Mouse (Mus musculus) heart, embryonic 13.5 days (tissue): ENCODE data around the gene Lpcat3. TPM values are rescaled to one million over a fixed set of nuclear protein-coding genes. Genes with fewer than 3 reads are reported as not detected.

ENCODE experiments used
- ATAC-seq: fragments of 200-750 bp; cut with Nextera tagmentation; 2 replicates; pipeline ENCODE4 v1.8.0; 2017; ENCODE audit warnings: moderate TSS enrichment; ENCODE audit not compliant: insufficient number of reproducible peaks, low FRiP score, low TSS enrichment; ENCODE audit errors: extremely low read depth
- H3K27ac ChIP-seq: fragments of 300-500 bp; sonication (generic); replicated peaks from 2 replicates; pipeline ENCODE4 v1.5.1; 2015; ENCODE audit warnings: moderate library complexity, mild to moderate bottlenecking, inconsistent platforms
- H3K27me3 ChIP-seq: fragments of 300-500 bp; sonication (generic); replicated peaks from 2 replicates; pipeline ENCODE4 v1.6.1; 2015; ENCODE audit warnings: mild to moderate bottlenecking, inconsistent platforms
- H3K36me3 ChIP-seq: fragments of 300-500 bp; sonication (generic); 2 replicates; pipeline ENCODE4 v1.6.1; 2015; ENCODE audit warnings: mild to moderate bottlenecking, inconsistent platforms
- H3K4me1 ChIP-seq: fragments of 300-500 bp; sonication (generic); 2 replicates; pipeline ENCODE4 v1.6.1; 2015; ENCODE audit warnings: inconsistent platforms
- H3K4me2 ChIP-seq: fragments of 300-500 bp; sonication (generic); 2 replicates; pipeline ENCODE4 v1.6.1; 2015; ENCODE audit warnings: inconsistent platforms, mild to moderate bottlenecking, moderate library complexity
- H3K4me3 ChIP-seq: fragments of 300-500 bp; sonication (generic); 2 replicates; pipeline ENCODE4 v1.5.1; 2015; ENCODE audit warnings: moderate library complexity, mild to moderate bottlenecking, inconsistent platforms
- H3K9ac ChIP-seq: fragments of 300-500 bp; sonication (generic); 2 replicates; pipeline ENCODE4 v1.6.1; 2015; ENCODE audit warnings: inconsistent platforms, mild to moderate bottlenecking, moderate library complexity
- H3K9me3 ChIP-seq: fragments of 300-500 bp; sonication (generic); 2 replicates; pipeline ENCODE4 v1.6.1; 2016; ENCODE audit warnings: inconsistent platforms
- WGBS: fragments of 180-500 bp; shearing (Covaris S2); methylation state at CpG from one replicate; pipeline ENCODE4 v1.1.7; 2015; ENCODE audit warnings: mixed read lengths; 5-methylcytosine and 5-hydroxymethylcytosine counted together
- polyA plus RNA-seq: library from polyadenylated mRNA; unstranded; fragments of >200 nt; fragmentation: Nextera tagmentation; extraction: Ambion mirVana; gene quantifications from 2 replicates; pipeline ENCODE4 v1.2.1, GENCODE M21; 2015

Gene Lpcat3
- polyA plus RNA-seq, 1 experiment from 2014 or later: 44.1 TPM

GRCm38 (mm10) chr6:124694166-124694955 lies 31.5 kb downstream of the Lpcat3 start:
- peak; percentile 29; the same call in 1 of the 2 replicates for ATAC-seq
- WGBS: 74% methylated on average over 15 of the region's 15 CpGs
- Histone ChIP-seq H3K27ac (peak overlapping the region; percentile 53), H3K9me3 (no peaks in the 10 kb centered on the region), H3K4me3 (no peak overlapping the region), H3K9ac (0 out of 2 replicates have a peak overlapping the region, but pooled peaks have one; percentile 21), H3K36me3 (peaks cover 16% of the 10 kb centered on the region), H3K4me2 (no peak overlapping the region), H3K4me1 (peaks cover 19% of the 10 kb centered on the region), H3K27me3 (no peaks in the 10 kb centered on the region)

DNA sequence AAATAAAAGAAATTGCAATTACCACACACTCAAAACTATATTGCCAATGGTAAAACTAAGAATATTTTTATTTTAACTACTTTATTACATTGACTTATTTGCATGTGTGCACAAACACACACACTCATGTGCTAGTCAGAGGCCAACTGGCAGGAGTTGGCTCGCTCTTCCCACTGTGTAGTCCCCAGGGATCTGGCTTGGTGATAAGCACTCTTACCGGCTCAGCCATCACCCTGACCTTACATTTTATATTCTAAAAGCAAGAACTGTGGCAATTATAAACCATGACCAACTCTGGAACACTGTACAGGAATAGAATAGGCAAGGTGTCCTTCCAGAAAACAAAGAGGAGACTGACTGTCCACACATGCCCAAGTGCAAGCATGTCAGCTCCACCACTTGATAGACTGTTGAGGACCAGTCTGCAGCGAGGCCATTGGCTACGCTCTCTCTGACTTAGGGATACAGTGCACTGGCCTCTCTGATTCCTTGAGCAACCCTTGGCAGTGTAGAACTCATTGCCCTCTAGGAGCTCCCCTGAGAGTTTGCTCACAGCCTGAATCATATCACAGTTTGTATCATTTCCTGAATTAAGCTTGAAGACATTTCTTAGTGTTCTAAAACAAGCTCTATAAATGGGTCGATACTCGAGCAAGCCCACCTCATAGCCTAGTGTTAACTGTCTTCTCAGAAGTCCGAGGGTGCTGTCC lies 33.8 kb downstream of the Lpcat3 start:
- Histone ChIP-seq H3K9ac (no peak overlapping the region), H3K4me3 (no peak overlapping the region), H3K4me2 (no peak overlapping the region), H3K9me3 (no peaks in the 10 kb centered on the region), H3K27ac (no peak overlapping the region), H3K27me3 (no peaks in the 10 kb centered on the region), H3K4me1 (peaks cover 38% of the 10 kb centered on the region), H3K36me3 (peaks cover 38% of the 10 kb centered on the region)
- no peak for ATAC-seq
- WGBS: 79% methylated on average over 7 of the region's 7 CpGs

- Histone ChIP-seq H3K36me3 (peaks cover 59% of the 10 kb centered on the region), H3K9ac (no peak overlapping the region), H3K4me1 (peaks cover 30% of the 10 kb centered on the region), H3K4me3 (no peak overlapping the region), H3K9me3 (no peaks in the 10 kb centered on the region), H3K27ac (no peak overlapping the region), H3K27me3 (no peaks in the 10 kb centered on the region), H3K4me2 (no peak overlapping the region)
- ATAC-seq: no peak
- 78% methylated on average over 6 of the region's 6 CpGs for WGBS
Observed at GRCm38 (mm10) chr6:124698751-124699150, 35.9 kb downstream of the Lpcat3 start.

DNA sequence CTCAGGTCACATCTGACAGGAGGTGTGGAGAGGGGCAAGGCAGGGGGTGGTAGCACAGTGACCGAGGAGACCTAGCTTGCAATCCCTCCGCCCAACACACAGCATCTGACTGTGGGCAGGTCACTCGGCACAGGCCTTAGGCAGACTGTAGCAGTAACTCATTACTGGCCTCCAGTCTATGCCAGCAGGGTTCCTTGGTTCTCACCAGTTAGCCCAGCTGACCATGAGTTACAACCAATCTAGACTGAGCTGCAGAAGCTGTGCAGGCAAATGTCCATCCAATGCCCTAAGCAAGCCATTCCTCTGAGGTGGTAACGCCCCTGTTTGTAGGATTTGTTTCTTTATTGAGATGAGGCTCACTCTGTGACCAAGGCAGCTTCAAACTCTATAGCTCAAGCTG lies 36.5 kb downstream of the Lpcat3 start:
- WGBS: 86% methylated on average over 4 of the region's 4 CpGs
- no peaks in the 10 kb centered on the region for H3K27me3 ChIP-seq
- no peak overlapping the region; the same call in 1 of the 2 replicates for H3K27ac ChIP-seq
- ATAC-seq: no peak
- H3K9ac ChIP-seq: no peak overlapping the region
- H3K4me3 ChIP-seq: no peak overlapping the region
- H3K36me3 ChIP-seq: peaks cover 65% of the 10 kb centered on the region
- H3K4me2 ChIP-seq: no peak overlapping the region
- peaks cover 24% of the 10 kb centered on the region for H3K4me1 ChIP-seq
- H3K9me3 ChIP-seq: no peaks in the 10 kb centered on the region

DNA sequence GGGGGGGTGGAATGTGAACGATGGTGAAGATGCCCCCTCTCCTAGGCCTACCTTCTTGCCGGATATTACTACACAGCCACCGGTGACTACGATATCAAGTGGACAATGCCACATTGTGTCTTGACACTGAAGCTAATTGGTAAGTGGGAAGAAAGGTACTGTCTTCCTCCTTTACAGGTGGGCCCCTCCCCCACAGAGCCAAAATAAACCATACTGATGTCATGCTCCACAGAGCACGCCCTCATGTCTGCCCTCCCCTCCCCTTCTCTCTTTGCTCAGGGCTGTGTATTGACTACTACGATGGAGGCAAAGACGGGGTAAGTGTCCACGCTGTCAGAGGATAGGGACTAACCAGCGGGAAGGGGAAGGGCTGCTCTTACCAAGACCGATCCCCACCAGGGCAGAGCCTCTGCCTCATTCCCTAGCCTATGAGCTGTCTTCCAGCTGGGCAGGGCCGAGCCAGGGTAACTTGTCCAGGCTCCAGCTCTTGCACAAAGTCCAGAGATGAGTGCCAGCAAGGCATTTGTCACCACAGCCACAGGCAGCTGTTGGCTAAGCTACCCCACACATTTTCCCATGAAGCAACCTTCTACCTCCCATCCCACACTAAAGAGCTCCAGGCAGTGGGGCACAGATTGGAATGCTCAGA lies 37.3 kb downstream of the Lpcat3 start:
- ATAC-seq: no peak
- H3K4me3 ChIP-seq: no peak overlapping the region
- no peaks in the 10 kb centered on the region for H3K9me3 ChIP-seq
- no peak overlapping the region for H3K9ac ChIP-seq
- H3K27ac ChIP-seq: no peak overlapping the region; the same call in 1 of the 2 replicates
- no peaks in the 10 kb centered on the region for H3K27me3 ChIP-seq
- no peak overlapping the region for H3K4me2 ChIP-seq
- 77% methylated on average over 11 of the region's 11 CpGs for WGBS
- H3K36me3 ChIP-seq: peaks cover 73% of the 10 kb centered on the region
- peaks cover 19% of the 10 kb centered on the region for H3K4me1 ChIP-seq

DNA sequence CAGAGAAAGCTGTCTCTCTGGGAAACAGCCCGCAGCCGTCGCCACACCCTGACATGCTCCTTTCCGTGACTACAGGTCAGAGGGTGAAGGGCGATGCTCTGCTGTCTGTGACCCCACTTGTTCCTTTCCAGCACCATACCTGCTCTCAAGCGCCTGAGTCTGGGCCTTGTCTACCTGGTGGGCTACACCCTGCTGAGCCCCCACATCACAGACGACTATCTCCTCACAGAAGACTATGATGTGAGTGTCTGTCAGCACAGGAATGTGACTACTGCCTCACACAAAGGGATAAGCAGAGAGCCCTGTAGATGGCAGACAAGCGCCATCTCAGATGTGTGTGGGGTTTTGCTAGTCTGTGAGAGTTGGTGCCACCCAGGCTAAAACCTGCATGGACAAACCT lies 38.5 kb downstream of the Lpcat3 start:
- Histone ChIP-seq H3K4me1 (peaks cover 21% of the 10 kb centered on the region), H3K4me2 (no peak overlapping the region), H3K4me3 (no peak overlapping the region), H3K27ac (no peak overlapping the region; the same call in 1 of the 2 replicates), H3K9ac (no peak overlapping the region), H3K9me3 (no peaks in the 10 kb centered on the region), H3K36me3 (peaks cover 83% of the 10 kb centered on the region), H3K27me3 (no peaks in the 10 kb centered on the region)
- 71% methylated on average over 8 of the region's 8 CpGs for whole genome bisulfite sequencing
- ATAC-seq: no peak

DNA sequence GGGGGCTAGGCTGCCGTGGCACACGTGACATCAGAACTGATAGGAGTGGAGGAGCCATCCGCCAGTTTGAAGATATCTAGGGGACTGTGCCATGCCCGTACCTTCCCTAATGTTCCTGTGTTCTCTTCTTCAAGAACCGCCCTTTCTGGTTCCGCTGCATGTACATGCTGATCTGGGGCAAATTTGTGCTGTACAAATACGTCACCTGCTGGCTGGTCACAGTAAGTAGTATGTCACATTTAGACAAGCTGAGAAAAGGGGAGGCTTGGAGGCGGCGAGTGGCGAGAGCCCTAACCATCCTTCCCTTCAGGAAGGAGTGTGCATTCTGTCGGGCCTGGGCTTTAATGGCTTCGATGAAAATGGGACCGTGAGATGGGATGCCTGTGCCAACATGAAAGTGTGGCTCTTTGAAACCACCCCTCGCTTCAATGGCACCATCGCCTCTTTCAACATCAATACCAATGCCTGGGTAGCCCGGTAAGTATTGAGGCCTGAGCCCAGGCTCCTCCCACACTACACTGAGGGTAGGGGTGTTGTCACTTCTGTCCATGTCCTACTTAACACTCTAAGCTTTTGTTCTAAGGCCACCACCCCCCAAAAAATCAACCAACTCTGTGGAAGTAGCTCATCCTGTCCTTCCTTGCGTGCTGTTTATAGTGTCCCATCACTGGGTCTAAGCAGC lies 39.4 kb downstream of the Lpcat3 start:
- Histone ChIP-seq H3K27ac (no peak overlapping the region), H3K36me3 (peaks cover 90% of the 10 kb centered on the region)
- ATAC-seq: no peak

GRCm38 (mm10) chr6:124702784-124703103 lies 39.9 kb downstream of the Lpcat3 start:
- Histone ChIP-seq H3K36me3 (peaks cover 93% of the 10 kb centered on the region), H3K9me3 (no peaks in the 10 kb centered on the region), H3K4me1 (peaks cover 23% of the 10 kb centered on the region), H3K9ac (no peak overlapping the region), H3K4me3 (no peak overlapping the region), H3K27ac (no peak overlapping the region), H3K4me2 (no peak overlapping the region), H3K27me3 (no peaks in the 10 kb centered on the region)
- 46% methylated on average over 3 of the region's 3 CpGs for whole genome bisulfite sequencing
- ATAC-seq: no peak

More for the DNA sequence above, 39.4 kb downstream of the Lpcat3 start:
- Histone ChIP-seq H3K9ac (no peak overlapping the region), H3K4me1 (peaks cover 23% of the 10 kb centered on the region), H3K27me3 (no peaks in the 10 kb centered on the region), H3K9me3 (no peaks in the 10 kb centered on the region), H3K4me3 (no peak overlapping the region), H3K4me2 (no peak overlapping the region)
- WGBS: 88% methylated on average over 17 of the region's 17 CpGs

GRCm38 (mm10) chr6:124703789-124704188 lies 41.0 kb downstream of the Lpcat3 start:
- Histone ChIP-seq H3K9ac (no peak overlapping the region), H3K9me3 (no peaks in the 10 kb centered on the region), H3K4me1 (peaks cover 23% of the 10 kb centered on the region), H3K27me3 (no peaks in the 10 kb centered on the region), H3K36me3 (peaks cover 94% of the 10 kb centered on the region), H3K4me2 (no peak overlapping the region), H3K4me3 (no peak overlapping the region), H3K27ac (no peak overlapping the region)
- 58% methylated on average over 7 of the region's 7 CpGs for WGBS
- ATAC-seq: no peak

- Histone ChIP-seq H3K4me3 (no peak overlapping the region), H3K27me3 (no peaks in the 10 kb centered on the region), H3K4me1 (peaks cover 29% of the 10 kb centered on the region), H3K9ac (no peak overlapping the region), H3K4me2 (no peak overlapping the region), H3K36me3 (peaks cover 90% of the 10 kb centered on the region), H3K27ac (no peak overlapping the region), H3K9me3 (no peaks in the 10 kb centered on the region)
- ATAC-seq: no peak
- WGBS: 92% methylated on average over 2 of the region's 2 CpGs
Observed at GRCm38 (mm10) chr6:124704417-124704816, 41.6 kb downstream of the Lpcat3 start.

- Histone ChIP-seq H3K27ac (no peak overlapping the region), H3K9me3 (no peaks in the 10 kb centered on the region), H3K4me1 (peaks cover 30% of the 10 kb centered on the region), H3K27me3 (no peaks in the 10 kb centered on the region), H3K4me3 (no peak overlapping the region), H3K4me2 (no peak overlapping the region), H3K9ac (no peak overlapping the region), H3K36me3 (peaks cover 83% of the 10 kb centered on the region)
- 66% methylated on average over 5 of the region's 5 CpGs for WGBS
- no peak for ATAC-seq
Observed at GRCm38 (mm10) chr6:124706061-124706627, 43.3 kb downstream of the Lpcat3 start.
